Mouse (Mus musculus) CH12.LX (cell line): ENCODE measurements around the gene March4.
A peak's percentile ranks its signal among the peaks of the same experiment; 100 is the strongest.

Experiments
- CHD2 ChIP-seq: IDR thresholded peaks from 2 replicates; pipeline ENCODE4 v1.6.1; 2011; ENCODE audit warnings: low read length, improper control_type of control experiment
- CTCF ChIP-seq, 2 experiments: IDR thresholded peaks in 1 of 2; conservative IDR thresholded peaks in 1 of 2; 2 replicates each; pipeline ENCODE4 v1.5.1; 2011 to 2012; ENCODE audit warnings: low read depth in 2 of 2, low read length in 2 of 2, improper control_type of control experiment in 1 of 2, inconsistent platforms in 1 of 2, mild to moderate bottlenecking in 1 of 2, moderate library complexity in 1 of 2
- ELF1 ChIP-seq: IDR thresholded peaks from 2 replicates; pipeline ENCODE4 v1.6.1; 2014; ENCODE audit warnings: low read depth, mild to moderate bottlenecking, inconsistent platforms, low read length, improper control_type of control experiment
- JUND ChIP-seq: conservative IDR thresholded peaks from 2 replicates; pipeline ENCODE4 v1.6.1; 2011; ENCODE audit warnings: low read depth, low read length, improper control_type of control experiment
- MAX ChIP-seq: IDR thresholded peaks from 2 replicates; pipeline ENCODE4 v1.6.1; 2011; ENCODE audit warnings: low read length, improper control_type of control experiment
- MEF2A ChIP-seq: IDR thresholded peaks from 2 replicates; pipeline ENCODE4 v1.6.1; 2014; ENCODE audit warnings: low read depth, mild to moderate bottlenecking, inconsistent platforms, low read length, improper control_type of control experiment, borderline replicate concordance
- MYC ChIP-seq: IDR thresholded peaks from 2 replicates; pipeline ENCODE4 v1.6.1; 2011; ENCODE audit warnings: low read depth, mild to moderate bottlenecking, improper control_type of control experiment, low read length
- POLR2A ChIP-seq: IDR thresholded peaks from 2 replicates; pipeline ENCODE4 v1.6.1; 2011; ENCODE audit warnings: low read depth, mild to moderate bottlenecking, improper control_type of control experiment, low read length
- ZC3H11A ChIP-seq: IDR thresholded peaks from 2 replicates; pipeline ENCODE4 v1.6.1; 2012; ENCODE audit warnings: low read depth, mild to moderate bottlenecking, inconsistent platforms, low read length, improper control_type of control experiment
- ZKSCAN1 ChIP-seq: IDR thresholded peaks from 2 replicates; pipeline ENCODE4 v1.6.1; 2012; ENCODE audit warnings: low read depth, inconsistent platforms, low read length, improper control_type of control experiment, borderline replicate concordance
- ZMIZ1 ChIP-seq: IDR thresholded peaks from 2 replicates; pipeline ENCODE4 v1.6.1; 2012; ENCODE audit warnings: low read depth, mild to moderate bottlenecking, inconsistent platforms, low read length, improper control_type of control experiment

DNA sequence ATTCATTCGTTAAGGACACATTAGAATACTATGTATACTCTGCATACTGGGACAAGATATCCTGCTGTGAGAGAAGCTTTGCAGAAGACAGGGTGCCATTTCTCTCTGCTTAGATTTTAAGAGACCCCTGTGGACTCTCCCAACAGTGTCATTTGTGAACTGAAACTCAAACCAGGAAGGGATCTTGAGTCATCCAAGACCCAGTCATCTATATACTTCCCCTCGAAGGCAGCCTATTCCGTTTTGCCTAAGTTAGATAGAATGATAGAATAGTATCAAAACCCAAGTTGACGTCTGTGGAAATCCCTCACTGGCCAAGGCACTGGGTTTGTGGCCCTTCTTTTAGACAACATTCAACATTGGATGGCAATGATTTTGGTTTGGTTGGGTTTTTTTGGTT lies 7.5 kb downstream of the March4 start:
- TF ChIP-seq CTCF (conservative IDR thresholded peaks at IDR 0.05 in 1 of 2, IDR thresholded peaks at IDR 0.05 in 1 of 2; ENCODE audit: low read depth in 2 of 2, low read length in 2 of 2) (no peak), JUND (peak; percentile 71), POLR2A (no peak), ZKSCAN1 (no peak), MAX (no peak), MEF2A (peak; percentile 70; the same call in 1 of the 2 replicates), ZMIZ1 (no peak), MYC (no peak), ELF1 (0 out of 2 replicates have a peak, but pooled peaks have one; percentile 22), CHD2 (no peak), ZC3H11A (no peak)
